In the genomic region with DNA sequence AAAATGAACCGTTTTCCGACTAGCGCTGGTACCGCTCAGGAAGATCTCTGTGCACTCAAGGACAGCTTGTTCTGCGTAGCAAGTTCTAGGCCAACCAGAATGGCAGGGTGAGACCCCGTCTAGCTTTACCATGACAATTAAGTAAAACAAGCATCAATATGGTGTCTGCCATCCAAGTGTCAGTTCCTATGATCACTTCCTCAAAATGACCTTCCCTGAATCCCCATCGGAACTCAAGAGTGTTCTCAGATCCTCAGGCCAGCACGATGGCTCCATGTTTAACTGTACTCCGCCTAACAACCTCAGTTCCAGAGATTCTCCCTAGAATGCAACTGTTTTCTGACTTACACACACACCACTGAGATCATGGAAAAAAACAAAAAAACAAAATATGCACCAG, we compare ENCODE assay signal across 17 mouse cellular contexts. TPM values are rescaled to one million over a fixed set of nuclear protein-coding genes. Genes with fewer than 3 reads are reported as not detected.
DNase-seq lines count a peak whose midpoint lies in the region; ATAC-seq and TF ChIP-seq lines count a peak whose summit lies in the region.
"Had no signal": no experiment of that assay in that cellular context is flagged by ENCODE, and none has a peak within 500 bp of the region (broad histone marks: within the 10 kb centered on the region; RNA-seq: fewer than 3 reads in every experiment).

No protein-coding gene starts in this region.

- TF ChIP-seq POLR2A in cerebellum, adult 2 months (IDR thresholded peaks at IDR 0.05; ENCODE audit: borderline replicate concordance, insufficient read depth, low read length) = no peak

- H3K36me3 ChIP-seq in heart, embryonic 15.5 days = no peaks in the 10 kb centered on the region
- H3K36me3 ChIP-seq in midbrain, embryonic 12.5 days = no peaks in the 10 kb centered on the region
- no peaks in the 10 kb centered on the region for H3K36me3 ChIP-seq in midbrain, embryonic 11.5 days (ENCODE audit: control insufficient read depth, insufficient read depth, low read length)
- H3K36me3 ChIP-seq in megakaryocyte, embryonic 14.5 days (replicated peaks; ENCODE audit: low read length) = peaks cover 45% of the 10 kb centered on the region
- H3K36me3 ChIP-seq: embryonic facial prominence, embryonic 15.5 days; midbrain, embryonic 15.5 days had no signal

- no peaks in the 10 kb centered on the region for H3K9me3 ChIP-seq in heart, embryonic 15.5 days (replicated peaks)
- H3K9me3 ChIP-seq in midbrain, embryonic 12.5 days = no peaks in the 10 kb centered on the region
- no peaks in the 10 kb centered on the region for H3K9me3 ChIP-seq in midbrain, embryonic 11.5 days (ENCODE audit: control insufficient read depth, low read length)
- H3K9me3 ChIP-seq in megakaryocyte, embryonic 14.5 days = no peaks in the 10 kb centered on the region
- H3K9me3 ChIP-seq: embryonic facial prominence, embryonic 15.5 days; midbrain, embryonic 15.5 days had no signal

- ATAC-seq in heart, embryonic 15.5 days (replicated peaks; ENCODE audit: insufficient number of reproducible peaks, insufficient read depth, low FRiP score, low read depth) = no peak
- ATAC-seq in midbrain, embryonic 12.5 days (ENCODE audit: low FRiP score, low read depth) = no peak
- no peak for ATAC-seq in midbrain, embryonic 11.5 days (ENCODE audit: low FRiP score)
- ATAC-seq in erythroid progenitor cell, adult 5-6 weeks (replicated peaks; ENCODE audit: low FRiP score, poor library complexity, severe bottlenecking) = no peak
- ATAC-seq: CD4-positive, CD25-positive, alpha-beta regulatory T cell, adult 4 months; hindbrain, postnatal 0 days; midbrain, embryonic 15.5 days had no signal

- 65% methylated on average over 9 of the region's 9 CpGs for WGBS in cerebellum, adult 2 months
- WGBS in heart, embryonic 15.5 days = 85% methylated on average over 9 of the region's 9 CpGs
- 89% methylated on average over 9 of the region's 9 CpGs for WGBS in midbrain, embryonic 12.5 days
- 93% methylated on average over 9 of the region's 9 CpGs for WGBS in midbrain, embryonic 11.5 days

- H3K4me2 ChIP-seq in heart, embryonic 15.5 days = peak overlapping the region; percentile 37
- no peak overlapping the region; the same call in 1 of the 2 replicates for H3K4me2 ChIP-seq in midbrain, embryonic 12.5 days (replicated peaks)
- H3K4me2 ChIP-seq in midbrain, embryonic 11.5 days = no peak overlapping the region
- H3K4me2 ChIP-seq: embryonic facial prominence, embryonic 15.5 days had no signal

- no peak for TF ChIP-seq CTCF in cerebellum, adult 2 months (IDR thresholded peaks at IDR 0.05; ENCODE audit: borderline replicate concordance, insufficient read depth, low read depth, low read length)

- peak overlapping the region; percentile 44 for H3K4me3 ChIP-seq in cerebellum, adult 2 months (replicated peaks; ENCODE audit: insufficient read depth, low read depth, low read length)
- no peak overlapping the region for H3K4me3 ChIP-seq in heart, embryonic 15.5 days
- H3K4me3 ChIP-seq in midbrain, embryonic 12.5 days = no peak overlapping the region
- no peak overlapping the region for H3K4me3 ChIP-seq in midbrain, embryonic 11.5 days (ENCODE audit: low read depth, low read length)
- H3K4me3 ChIP-seq in megakaryocyte, embryonic 14.5 days (replicated peaks) = peak overlapping the region; percentile 92
- H3K4me3 ChIP-seq: embryonic facial prominence, embryonic 15.5 days; midbrain, embryonic 15.5 days had no signal

- intact Hi-C loops in heart, postnatal 14 days (cut with DNase I) = loop anchor here (10.0 kb wide), 1 partner anchor 233 kb away; no protein-coding TSS in a partner anchor

- no peaks in the 10 kb centered on the region for H3K27me3 ChIP-seq in cerebellum, adult 2 months (ENCODE audit: control insufficient read depth, insufficient read depth, low read length)
- H3K27me3 ChIP-seq in heart, embryonic 15.5 days = no peaks in the 10 kb centered on the region
- H3K27me3 ChIP-seq in midbrain, embryonic 12.5 days = no peaks in the 10 kb centered on the region
- H3K27me3 ChIP-seq in midbrain, embryonic 11.5 days (ENCODE audit: control insufficient read depth, insufficient read depth, low read length) = no peaks in the 10 kb centered on the region
- H3K27me3 ChIP-seq in megakaryocyte, embryonic 14.5 days (replicated peaks) = no peaks in the 10 kb centered on the region
- H3K27me3 ChIP-seq: embryonic facial prominence, embryonic 15.5 days; midbrain, embryonic 15.5 days had no signal

- H3K9ac ChIP-seq in heart, embryonic 15.5 days = no peak overlapping the region
- 0 out of 2 replicates have a peak overlapping the region, but pooled peaks have one; percentile 11 for H3K9ac ChIP-seq in midbrain, embryonic 12.5 days (replicated peaks)
- no peak overlapping the region for H3K9ac ChIP-seq in midbrain, embryonic 11.5 days (ENCODE audit: low read length)
- H3K9ac ChIP-seq: embryonic facial prominence, embryonic 15.5 days; midbrain, embryonic 15.5 days had no signal

- peaks cover 40% of the 10 kb centered on the region for H3K4me1 ChIP-seq in cerebellum, adult 2 months (ENCODE audit: control insufficient read depth, insufficient read depth, low read length)
- peaks cover 69% of the 10 kb centered on the region for H3K4me1 ChIP-seq in heart, embryonic 15.5 days (replicated peaks)
- H3K4me1 ChIP-seq in midbrain, embryonic 12.5 days = peaks cover 56% of the 10 kb centered on the region
- H3K4me1 ChIP-seq in midbrain, embryonic 11.5 days (ENCODE audit: control insufficient read depth, insufficient read depth, low read length) = peaks cover 33% of the 10 kb centered on the region
- H3K4me1 ChIP-seq in megakaryocyte, embryonic 14.5 days = peaks cover 78% of the 10 kb centered on the region

- H3K27ac ChIP-seq in cerebellum, adult 2 months (ENCODE audit: insufficient read depth, low read length) = peak overlapping the region; percentile 76; the same call in 1 of the 2 replicates
- peak overlapping the region; percentile 60 for H3K27ac ChIP-seq in heart, embryonic 15.5 days
- H3K27ac ChIP-seq in midbrain, embryonic 12.5 days (replicated peaks) = no peak overlapping the region
- no peak overlapping the region for H3K27ac ChIP-seq in midbrain, embryonic 11.5 days (ENCODE audit: low read depth, low read length)
- H3K27ac ChIP-seq: embryonic facial prominence, embryonic 15.5 days; hindbrain, postnatal 0 days; kidney, postnatal 0 days; midbrain, embryonic 15.5 days had no signal

- no peak for DNase-seq in cerebellum, adult 2 months
- no peak for DNase-seq in cerebellum, adult 9-10 months
- DNase-seq in heart, postnatal 14 days = no peak
- DNase-seq in midbrain, embryonic 11.5 days (ENCODE audit: low spot score, missing footprints) = no peak
- DNase-seq: cerebellum, postnatal 10 days; embryo, embryonic 11 days; kidney, adult 11 months; spleen, adult 18-20 months had no signal

RNA-seq across cellular contexts. Expression of gene Ptpn11, which starts 2.9 kb away (rescaled TPM):
- polyA plus RNA-seq in cerebellum, adult 2 months (2012; rRNA removed) = 89.0 and 91.8 TPM in 2 replicates
- 18.5 and 20.0 TPM in 2 replicates for polyA plus RNA-seq in heart, embryonic 15.5 days (2015; fragmentation: Nextera tagmentation; extraction: Ambion mirVana)
- 100 to 1,000 TPM; 147 to 166 TPM for total RNA-seq in heart, postnatal 14 days (2021)
- 21.7 and 24.1 TPM in 2 replicates for polyA plus RNA-seq in midbrain, embryonic 12.5 days (2016; fragmentation: Nextera tagmentation; extraction: Ambion mirVana)
- 24.5 and 25.2 TPM in 2 replicates for polyA plus RNA-seq in midbrain, embryonic 11.5 days (2014; fragmentation: Nextera tagmentation; extraction: Ambion mirVana)
- polyA plus RNA-seq in megakaryocyte, embryonic 14.5 days (2012; ENCODE audit: insufficient read depth, low replicate concordance) = 45.4 and 67.9 TPM in 2 replicates
- total RNA-seq in erythroid progenitor cell, adult 5-6 weeks (2015; ENCODE audit: low replicate concordance) = 19.3 and 20.9 TPM in 2 replicates
- total RNA-seq in erythroid progenitor cell, adult 5-6 weeks (2017; ENCODE audit: low replicate concordance) = 36.9 and 44.9 TPM in 2 replicates

RNA-seq across cellular contexts. Expression of gene Rpl6, which starts 16.0 kb away (rescaled TPM):
- 363 and 400 TPM in 2 replicates for polyA plus RNA-seq in cerebellum, adult 2 months (2012; rRNA removed)
- 323 and 339 TPM in 2 replicates for polyA plus RNA-seq in heart, embryonic 15.5 days (2015; fragmentation: Nextera tagmentation; extraction: Ambion mirVana)
- total RNA-seq in heart, postnatal 14 days (2021) = 100 to 1,000 TPM; 556 to 621 TPM
- polyA plus RNA-seq in midbrain, embryonic 12.5 days (2016; fragmentation: Nextera tagmentation; extraction: Ambion mirVana) = 475 and 502 TPM in 2 replicates
- 664 and 673 TPM in 2 replicates for polyA plus RNA-seq in midbrain, embryonic 11.5 days (2014; fragmentation: Nextera tagmentation; extraction: Ambion mirVana)
- polyA plus RNA-seq in megakaryocyte, embryonic 14.5 days (2012; ENCODE audit: insufficient read depth, low replicate concordance) = 95.5 and 547 TPM in 2 replicates
- 759 and 847 TPM in 2 replicates for total RNA-seq in erythroid progenitor cell, adult 5-6 weeks (2015; ENCODE audit: low replicate concordance)
- total RNA-seq in erythroid progenitor cell, adult 5-6 weeks (2017; ENCODE audit: low replicate concordance) = 373 and 474 TPM in 2 replicates

RNA-seq across cellular contexts. Expression of gene Hectd4, which starts 31.8 kb away (rescaled TPM):
- 81.2 and 86.4 TPM in 2 replicates for polyA plus RNA-seq in cerebellum, adult 2 months (2012; rRNA removed)
- polyA plus RNA-seq in heart, embryonic 15.5 days (2015; fragmentation: Nextera tagmentation; extraction: Ambion mirVana) = 3.0 and 4.4 TPM in 2 replicates
- 10 to 100 TPM; 25.1 to 27.6 TPM for total RNA-seq in heart, postnatal 14 days (2021)
- 14.9 and 17.8 TPM in 2 replicates for polyA plus RNA-seq in midbrain, embryonic 12.5 days (2016; fragmentation: Nextera tagmentation; extraction: Ambion mirVana)
- polyA plus RNA-seq in midbrain, embryonic 11.5 days (2014; fragmentation: Nextera tagmentation; extraction: Ambion mirVana) = 8.0 and 9.7 TPM in 2 replicates
- polyA plus RNA-seq in megakaryocyte, embryonic 14.5 days (2012; ENCODE audit: insufficient read depth, low replicate concordance) = 8.6 and 14.0 TPM in 2 replicates
- 214 and 233 TPM in 2 replicates for total RNA-seq in erythroid progenitor cell, adult 5-6 weeks (2015; ENCODE audit: low replicate concordance)
- 286 and 356 TPM in 2 replicates for total RNA-seq in erythroid progenitor cell, adult 5-6 weeks (2017; ENCODE audit: low replicate concordance)

Comparison
In these comparisons a context has a peak if more than half of its experiments do, and no peak if none do; other contexts are left out.
1. H3K27ac ChIP-seq: peak in cerebellum, adult 2 months (single experiment) and heart, embryonic 15.5 days (single experiment); none in midbrain, embryonic 12.5 days (single experiment) and midbrain, embryonic 11.5 days (single experiment).
2. H3K4me3 ChIP-seq: peak in cerebellum, adult 2 months (single experiment) and megakaryocyte, embryonic 14.5 days (single experiment); none in heart, embryonic 15.5 days (single experiment), midbrain, embryonic 12.5 days (single experiment) and midbrain, embryonic 11.5 days (single experiment).